Mouse (Mus musculus) liver, embryonic 14.5 days (tissue): Measurements from ENCODE around the gene Ndufc2.

ENCODE experiments used
- CTCF ChIP-seq: IDR thresholded peaks from 2 replicates; pipeline ENCODE4 v1.5.1; 2016; ENCODE audit warnings: antibody characterized with exemption, low read depth, control low read depth
- EP300 ChIP-seq: IDR thresholded peaks from 2 replicates; pipeline ENCODE4 v1.6.1; 2016; ENCODE audit warnings: antibody characterized with exemption, low read depth

DNA sequence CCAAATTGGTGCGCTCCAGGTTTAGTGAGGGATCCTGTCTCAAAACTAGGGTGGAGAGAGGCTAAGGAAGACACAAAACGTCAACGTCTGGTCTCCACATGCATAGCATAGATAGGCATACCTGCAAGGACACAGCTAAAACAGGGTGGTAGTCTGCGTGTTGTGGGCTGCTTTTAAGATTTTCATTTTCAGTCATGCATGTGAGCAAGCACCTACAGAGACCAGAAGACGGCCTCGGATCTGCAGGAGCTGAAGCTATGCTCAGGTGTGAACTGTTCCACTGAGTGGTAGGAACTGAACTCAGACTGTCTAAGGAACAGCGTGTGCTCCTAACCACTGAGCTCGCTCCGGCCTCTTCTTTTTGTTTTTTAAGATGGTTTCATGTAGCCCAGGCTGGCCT, 24.7 kb upstream of the Ndufc2 start:
- TF ChIP-seq CTCF (no peak), EP300 (no peak)
